Mouse (Mus musculus) left cerebral cortex, postnatal 25 days (tissue): Measurements from ENCODE around the gene Gtf2ird2. TPM values are rescaled to one million over a fixed set of nuclear protein-coding genes. Genes with fewer than 3 reads are reported as not detected.
A peak's percentile ranks its signal among the peaks of the same experiment; 100 is the strongest.

Source experiments
- DNase-seq, 2 experiments: peaks; one replicate each; pipeline ENCODE4 v3.0.0; 2022; ENCODE audit warnings: low spot score in 2 of 2, mixed read lengths in 1 of 2
- intact Hi-C: fragments of 180-260 bp; cut with DNase I; formaldehyde crosslinking; loops from one replicate; pipeline ENCODE4 v1.15.1; 2025
- total RNA-seq, 2 experiments: library from RNA; stranded (reverse); gene quantifications; 2 replicates each; pipeline ENCODE4 v1.2.3; 2021

Gene Gtf2ird2
- total RNA-seq, 2 experiments from 2014 or later: 15.1 to 16.7 TPM

DNA sequence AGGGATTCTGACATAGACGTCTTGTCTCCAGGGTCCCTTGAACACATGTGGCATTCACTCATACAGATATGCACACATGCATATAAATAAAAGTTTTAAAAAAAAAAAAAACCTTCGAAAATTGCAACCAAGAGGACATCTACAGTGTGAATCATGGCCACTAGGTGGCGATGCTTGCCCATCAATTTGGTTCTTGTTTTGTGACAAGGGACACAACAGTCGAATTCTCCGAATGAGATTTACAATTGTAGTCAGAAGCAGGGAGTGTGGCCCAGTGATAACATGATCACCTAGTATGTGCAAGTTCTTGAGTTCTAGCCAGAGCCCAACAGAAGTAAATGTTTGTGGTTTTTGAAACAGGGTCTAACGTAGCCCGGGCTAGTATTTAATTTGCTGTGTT is 3.9 kb upstream of the Gtf2ird2 start:
- peak; percentile 86 to 89 for DNase-seq
- intact Hi-C loops: loop anchor here (2.0 kb wide), 2 partner anchors 171 to 307 kb away; no protein-coding TSS in a partner anchor

GRCm38 (mm10) chr5:134182172-134182571 is 1.6 kb upstream of the Gtf2ird2 start:
- no peak for DNase-seq
- intact Hi-C loops: no loop called here

DNA sequence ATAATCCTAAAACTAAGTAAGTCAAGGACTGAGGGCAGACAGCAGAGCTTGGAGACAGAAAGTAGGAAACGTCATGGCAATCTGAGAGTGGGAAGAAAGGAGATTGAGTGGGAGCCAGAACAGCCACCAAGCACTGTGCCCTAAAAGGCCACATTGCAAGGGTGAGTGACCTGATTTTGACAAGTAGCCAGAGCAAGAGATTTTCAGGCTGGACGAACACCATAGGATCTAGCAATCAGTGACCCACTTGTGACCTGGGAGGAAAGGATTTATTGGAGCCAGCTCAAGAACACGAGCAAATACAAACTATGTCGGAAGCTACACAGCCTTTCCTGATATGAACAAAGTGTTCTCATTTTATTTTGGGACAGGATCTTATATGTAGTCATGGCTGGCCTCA is 1.1 kb upstream of the Gtf2ird2 start:
- DNase-seq: no peak
- intact Hi-C loops: no loop called here

- DNase-seq: no peak
- intact Hi-C loops: no loop called here
Measured at GRCm38 (mm10) chr5:134183162-134183561, 657 bp upstream of the Gtf2ird2 start.

DNA sequence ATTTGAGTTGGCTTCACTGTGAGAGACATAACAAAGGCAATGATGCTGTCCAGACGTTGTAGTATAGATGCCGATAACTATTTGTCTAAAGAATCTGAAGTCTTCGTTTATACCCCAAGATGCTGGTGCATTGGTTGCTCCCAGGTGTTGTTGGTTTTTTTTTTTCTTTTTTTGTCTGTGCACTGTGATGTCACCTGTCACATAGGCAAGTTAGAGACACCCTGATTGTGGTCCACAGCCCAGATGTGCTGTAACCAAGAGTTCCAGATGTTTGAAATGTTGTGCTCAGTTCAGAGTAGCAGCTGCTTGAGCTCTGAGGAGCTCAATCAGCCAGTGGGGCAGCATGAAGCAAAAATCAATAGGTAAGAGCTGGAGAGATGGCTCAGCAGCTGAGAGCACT is 2.2 kb downstream of the Gtf2ird2 start:
- no peak for DNase-seq
- intact Hi-C loops: loop anchor here (2.0 kb wide), 1 partner anchor 157 kb away; no protein-coding TSS in a partner anchor

GRCm38 (mm10) chr5:134186961-134187731 is 3.3 kb downstream of the Gtf2ird2 start:
- intact Hi-C loops: loop anchor here (2.0 kb wide), 1 partner anchor 156 kb away; no protein-coding TSS in a partner anchor
- DNase-seq: peak in 1 of 2 experiments; percentile 43

DNA sequence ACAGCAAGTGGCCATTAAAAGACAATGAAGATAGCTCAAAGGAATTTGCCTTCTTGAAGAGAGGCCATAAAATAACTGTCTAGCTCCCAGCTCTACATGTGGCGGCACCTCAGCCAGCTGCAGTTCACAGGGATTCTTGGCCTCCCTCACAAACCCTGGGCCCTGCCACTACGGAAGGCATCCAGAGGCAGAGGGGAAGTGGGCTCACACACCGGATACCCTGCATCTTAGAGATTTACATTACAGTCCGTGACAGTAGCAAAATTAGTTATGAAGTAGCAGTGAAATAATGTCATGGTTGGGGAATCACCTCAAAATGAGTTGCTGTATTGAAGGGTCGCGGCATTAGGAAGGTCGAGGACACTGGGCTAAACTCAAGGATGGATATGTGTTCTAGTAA is 4.8 kb downstream of the Gtf2ird2 start:
- intact Hi-C loops: no loop called here
- DNase-seq: no peak

- intact Hi-C loops: no loop called here
- no peak for DNase-seq
Measured at GRCm38 (mm10) chr5:134193664-134194063, 9.8 kb downstream of the Gtf2ird2 start.

GRCm38 (mm10) chr5:134206721-134207120 is 22.9 kb downstream of the Gtf2ird2 start:
- intact Hi-C loops: no loop called here
- DNase-seq: no peak

DNA sequence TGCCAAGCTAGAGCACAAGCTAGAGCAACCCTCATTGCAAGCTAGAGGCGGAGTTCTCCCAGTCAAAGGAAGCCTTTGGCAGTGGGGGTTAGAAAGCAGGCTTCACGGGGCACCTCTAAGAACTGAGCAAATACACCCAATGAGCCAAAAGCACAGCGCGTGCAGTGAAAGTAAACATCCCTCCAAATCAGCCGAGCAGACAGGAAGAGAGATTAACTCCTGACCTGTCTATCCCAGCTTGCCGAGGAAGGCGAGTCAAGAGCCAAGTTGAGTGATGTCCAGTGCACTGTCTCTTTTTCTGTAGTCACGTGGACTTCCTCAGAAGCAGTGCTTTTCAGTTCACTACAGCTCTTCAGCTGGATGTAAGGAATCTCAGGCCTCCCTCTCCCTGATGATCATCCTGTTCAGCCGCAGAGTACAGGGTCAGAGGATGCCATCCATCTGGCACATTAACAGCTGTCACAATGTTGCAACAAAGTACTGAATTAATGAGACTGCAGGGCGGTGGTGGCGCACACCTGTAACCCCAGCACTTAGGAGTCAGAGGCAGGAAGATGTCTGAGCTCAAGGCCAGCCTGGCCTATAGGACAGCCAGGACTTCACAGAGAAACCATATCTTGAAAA is 26.2 kb downstream of the Gtf2ird2 start:
- intact Hi-C loops: no loop called here
- no peak for DNase-seq

DNA sequence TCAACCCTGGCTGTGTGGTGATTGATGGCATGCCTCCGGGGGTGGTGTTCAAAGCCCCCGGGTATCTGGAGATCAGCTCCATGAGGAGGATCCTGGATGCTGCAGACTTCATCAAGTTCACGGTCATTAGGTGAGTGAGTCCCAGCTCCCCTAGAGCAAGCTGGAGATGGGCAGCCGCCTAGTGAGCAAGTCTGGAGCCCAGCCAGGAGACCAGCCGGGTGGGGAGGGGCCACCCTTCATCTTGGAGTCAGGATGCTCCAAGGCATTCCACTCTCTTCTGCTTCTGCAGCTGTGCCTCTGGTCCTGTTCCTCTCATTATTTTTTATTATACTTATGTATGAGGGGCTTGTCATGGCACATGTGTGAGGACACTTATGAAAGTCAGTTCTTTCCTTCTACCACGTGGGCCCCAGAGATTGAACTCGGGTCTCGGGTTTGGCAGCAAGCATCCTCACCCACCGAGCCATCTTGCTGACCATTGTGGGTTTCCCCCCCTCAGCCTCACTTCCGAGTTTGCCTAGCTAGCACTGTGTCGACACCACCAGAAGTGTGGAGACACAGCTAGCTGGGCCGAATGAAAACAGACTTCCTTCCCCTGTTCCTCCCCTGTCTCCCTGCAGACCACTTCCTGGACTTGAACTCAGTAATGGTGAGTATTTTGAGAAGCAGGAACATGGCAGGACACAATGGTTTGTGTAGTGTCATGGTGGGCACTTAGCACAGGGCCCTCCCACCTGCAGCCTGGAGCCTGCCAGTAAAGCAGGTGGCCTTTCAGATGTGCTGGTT is 30.4 kb downstream of the Gtf2ird2 start:
- DNase-seq: no peak
- intact Hi-C loops: no loop called here

- no peak for DNase-seq
- intact Hi-C loops: no loop called here
Measured at GRCm38 (mm10) chr5:134217900-134218299, 34.1 kb downstream of the Gtf2ird2 start.

DNA sequence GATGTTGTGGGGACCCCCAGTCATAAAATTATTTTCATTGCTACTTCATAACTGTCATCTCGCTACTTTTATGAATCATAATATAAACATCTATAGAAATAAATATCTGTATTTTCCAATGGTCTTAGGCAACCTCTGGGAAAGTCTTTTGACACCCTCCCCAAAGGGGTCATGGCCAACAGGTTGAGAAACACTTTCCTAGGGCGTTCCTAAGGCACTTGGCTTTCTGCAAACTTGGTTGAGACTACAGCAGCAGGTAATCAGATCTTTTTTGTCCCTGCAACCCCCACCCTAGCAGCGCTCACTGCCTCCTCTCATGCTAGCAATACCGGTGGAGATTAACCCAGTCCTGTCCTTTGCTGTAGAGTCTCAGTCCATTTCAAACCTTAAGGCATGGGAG is 37.5 kb downstream of the Gtf2ird2 start:
- intact Hi-C loops: no loop called here
- no peak for DNase-seq

- DNase-seq: no peak
- intact Hi-C loops: no loop called here
Measured at GRCm38 (mm10) chr5:134221708-134222150, 37.9 kb downstream of the Gtf2ird2 start.

DNA sequence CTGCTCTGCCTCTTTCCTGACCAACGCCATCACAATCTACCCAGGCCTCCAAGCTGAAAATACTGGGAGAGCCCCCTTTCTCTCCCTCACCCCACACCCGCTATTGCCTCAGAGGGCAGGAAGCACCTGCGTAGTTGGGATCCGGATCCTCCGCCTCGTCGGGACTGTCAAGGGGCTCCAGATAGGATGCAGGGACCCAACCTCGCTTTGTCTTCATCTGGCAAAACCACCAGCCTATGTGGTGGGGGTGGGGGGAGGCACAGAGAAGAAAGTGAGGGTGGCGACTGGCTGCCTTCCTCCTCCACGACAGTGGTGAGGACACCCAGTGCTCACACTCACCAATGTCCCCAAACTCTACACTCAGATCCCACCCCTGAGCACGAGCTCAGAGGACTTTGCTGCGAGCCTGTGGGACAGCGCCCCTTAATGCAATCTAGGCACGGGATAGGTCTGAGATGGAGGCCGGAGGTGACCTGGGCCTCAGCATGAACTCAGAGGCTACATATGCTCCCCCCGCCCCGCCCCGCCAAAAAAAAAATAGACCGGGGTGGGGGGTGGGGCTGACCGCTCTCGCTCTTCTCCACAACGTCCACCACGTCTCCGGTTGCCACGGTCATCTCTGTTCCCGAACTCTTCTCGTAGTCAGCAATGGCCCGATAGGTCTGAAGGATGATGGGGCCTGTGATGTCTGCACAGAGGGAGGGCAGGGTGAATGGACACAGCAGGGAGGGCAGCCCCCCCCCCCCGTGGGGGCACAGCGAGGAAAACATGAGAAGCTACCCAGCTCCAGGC is 41.5 kb downstream of the Gtf2ird2 start:
- intact Hi-C loops: loop anchor here (5.0 kb wide), 1 partner anchor 117 kb away; no protein-coding TSS in a partner anchor

GRCm38 (mm10) chr5:134226946-134227345 is 43.1 kb downstream of the Gtf2ird2 start:
- intact Hi-C loops: loop anchor here (5.0 kb wide), 1 partner anchor 115 kb away; no protein-coding TSS in a partner anchor
- no peak for DNase-seq

More for the DNA sequence above, 41.5 kb downstream of the Gtf2ird2 start:
- DNase-seq: no peak

DNA sequence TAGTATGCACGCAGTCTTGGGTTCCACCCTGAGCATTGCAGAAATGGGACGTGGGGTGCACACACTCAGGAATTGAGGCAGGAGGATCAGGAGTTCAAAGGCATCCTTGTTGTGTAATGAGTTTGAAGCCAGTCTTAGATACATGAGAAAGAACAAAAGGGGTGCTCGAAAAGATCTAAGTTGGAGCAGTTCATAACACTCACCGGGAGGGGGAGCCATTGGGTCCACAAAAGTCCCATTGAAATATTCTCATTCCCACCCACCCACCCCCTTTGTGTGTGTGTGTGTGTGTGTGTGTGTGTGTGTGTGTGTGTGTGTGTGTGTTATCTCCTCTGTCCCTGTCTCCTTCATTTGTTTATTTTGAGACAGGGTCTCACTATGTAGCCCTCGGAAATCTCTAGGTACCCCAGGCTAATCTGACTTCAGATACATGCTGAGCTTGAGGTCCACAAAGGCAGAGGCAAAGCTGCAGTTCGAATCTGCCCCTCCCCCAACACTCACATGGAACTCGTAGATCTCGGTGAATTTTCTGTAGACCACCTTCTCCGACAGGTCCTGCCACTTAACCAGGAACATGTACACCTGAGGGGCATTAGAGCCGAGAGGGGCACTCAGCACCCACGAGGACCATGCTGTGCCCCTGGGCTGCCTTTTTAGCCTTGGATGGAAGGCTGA is 43.9 kb downstream of the Gtf2ird2 start:
- DNase-seq: no peak
- intact Hi-C loops: loop anchor here (5.0 kb wide), 1 partner anchor 115 kb away; no protein-coding TSS in a partner anchor

DNA sequence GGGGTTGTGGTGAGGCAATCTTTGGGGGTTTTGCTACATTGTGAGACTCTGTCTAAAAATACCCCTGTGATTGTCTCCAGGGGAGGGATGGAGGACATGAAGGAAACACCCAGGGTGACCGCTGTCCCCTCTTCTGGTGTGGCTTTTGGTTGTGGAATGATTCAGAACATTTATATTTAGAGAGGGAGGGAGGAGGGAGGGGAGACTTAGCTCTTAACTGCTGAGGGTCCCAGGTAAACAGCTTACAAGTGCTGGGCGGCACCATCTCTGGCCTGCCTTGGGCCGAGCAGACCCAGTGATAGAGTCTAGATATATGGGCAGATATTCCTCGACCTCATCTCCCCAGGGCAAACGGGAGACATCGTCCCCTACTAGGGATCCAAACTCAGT is 44.4 kb downstream of the Gtf2ird2 start:
- no peak for DNase-seq
- intact Hi-C loops: loop anchor here (5.0 kb wide), 1 partner anchor 114 kb away; no protein-coding TSS in a partner anchor

GRCm38 (mm10) chr5:134229391-134229790 is 45.6 kb downstream of the Gtf2ird2 start, which contains the start of gene Ncf1:
TSS of gene Ncf1 (minus strand) at chr5:134229625.
- no peak for DNase-seq
- intact Hi-C loops: loop anchor here (5.0 kb wide), 1 partner anchor 113 kb away; no protein-coding TSS in a partner anchor
